Mouse (Mus musculus): ENCODE measurements around the gene Tmem51. TPM values are rescaled to one million over a fixed set of nuclear protein-coding genes. Genes with fewer than 3 reads are reported as not detected.

The Tmem51 gene
- total RNA-seq, 2 experiments from 2014 or later = 6.9 to 7.5 TPM

DNA sequence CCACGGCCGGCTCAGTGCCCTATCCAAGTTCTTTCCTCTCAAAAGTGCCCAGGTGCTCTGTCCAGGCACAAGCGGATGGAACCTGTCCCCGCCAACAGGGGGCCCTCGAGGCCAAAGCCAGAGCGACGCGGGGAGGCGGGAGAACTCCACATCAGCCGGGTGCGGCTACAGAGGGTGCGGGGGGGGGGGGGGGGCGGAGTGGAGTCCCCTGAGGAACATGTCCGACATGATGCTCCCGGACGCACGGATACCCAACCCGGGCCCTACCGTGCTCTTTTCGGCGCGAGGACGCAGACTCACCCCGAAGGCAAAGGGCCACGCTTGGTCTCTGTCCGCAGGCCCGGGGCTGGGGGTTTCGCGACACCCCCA is 358 bp downstream of the Tmem51 start:
- intact Hi-C loops (cut with DNase I) = loop anchor here (5.0 kb wide), 2 partner anchors 56 to 71 kb away; no protein-coding TSS in a partner anchor

DNA sequence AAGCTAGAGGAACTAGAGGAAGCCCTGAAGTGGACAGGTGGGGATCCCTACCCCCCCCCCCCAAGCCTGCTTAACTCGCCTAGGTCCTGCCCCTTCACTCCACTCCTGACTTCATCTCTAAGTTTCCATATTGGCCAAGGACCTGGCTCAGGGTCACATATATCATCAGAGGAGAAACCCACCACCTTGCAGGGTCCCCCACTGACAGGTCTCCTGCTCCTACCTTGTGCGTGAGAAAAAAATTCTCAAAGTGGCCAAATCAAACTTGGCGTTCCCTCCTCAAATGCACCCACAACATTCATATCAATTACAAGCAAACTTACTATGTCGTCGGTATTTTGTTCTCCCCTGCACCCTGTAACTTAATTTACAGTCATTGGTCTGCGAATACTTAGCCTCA is 911 bp downstream of the Tmem51 start:
- intact Hi-C loops (cut with DNase I) = loop anchor here (5.0 kb wide), 2 partner anchors 56 to 71 kb away; no protein-coding TSS in a partner anchor
- DNase-seq (ENCODE audit: low spot score in 2 of 2) = no peak

More for the DNA sequence above, 358 bp downstream of the Tmem51 start:
- peak in 1 of 2 experiments; percentile 40 for DNase-seq (ENCODE audit: low spot score in 2 of 2)

DNA sequence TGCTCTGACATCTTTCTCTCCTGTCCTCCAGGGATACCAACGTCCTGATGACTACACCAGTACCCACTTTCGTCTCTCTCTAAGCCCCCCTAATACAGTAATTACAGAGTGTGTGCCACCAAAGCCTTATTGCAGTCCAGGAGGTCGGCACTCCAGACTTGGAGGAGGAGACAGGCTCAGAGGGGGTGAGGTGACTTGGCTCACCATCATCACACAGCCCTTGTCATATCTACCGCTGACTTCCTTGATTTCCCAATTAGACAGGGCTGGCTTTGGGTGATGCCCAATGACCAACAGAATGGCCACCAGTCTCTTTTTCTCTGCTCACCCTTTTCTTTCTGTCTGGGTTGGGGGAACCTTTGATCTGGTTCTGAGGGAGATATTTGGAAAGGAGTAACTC is 1.4 kb downstream of the Tmem51 start:
- DNase-seq (ENCODE audit: low spot score in 2 of 2) = no peak
- intact Hi-C loops (cut with DNase I) = loop anchor here (5.0 kb wide), 2 partner anchors 55 to 70 kb away; no protein-coding TSS in a partner anchor

DNA sequence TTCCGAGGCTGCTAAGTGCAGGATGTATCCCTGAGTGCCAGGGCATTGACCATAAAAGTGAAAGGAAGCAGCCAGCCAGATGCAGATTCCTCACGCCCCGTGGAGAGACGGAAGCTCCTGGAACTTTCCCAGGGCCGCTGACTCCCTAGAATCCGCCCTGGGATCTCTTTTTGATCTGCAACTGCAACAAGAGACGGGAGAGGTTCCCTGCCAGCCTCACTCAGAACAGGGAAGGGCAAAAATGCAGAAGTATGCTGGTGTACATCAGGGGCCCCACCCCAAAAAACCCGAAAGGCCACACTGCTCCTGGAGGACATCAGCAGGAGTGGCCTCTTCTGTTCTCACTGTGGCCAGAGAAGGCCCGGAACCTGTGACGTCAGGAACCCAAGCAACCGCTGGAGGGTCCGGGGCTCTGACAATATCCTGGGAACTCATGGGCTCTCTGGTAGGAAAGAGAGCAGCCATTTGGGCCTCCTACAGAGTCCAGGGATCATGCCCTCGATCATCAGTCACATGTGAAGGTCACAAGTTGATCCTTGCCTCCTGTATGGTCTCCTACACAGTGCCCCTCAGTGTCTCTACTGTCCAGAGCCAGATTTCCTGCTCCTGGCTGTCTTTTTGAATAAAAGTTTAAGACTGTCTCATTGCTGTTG is 2.3 kb downstream of the Tmem51 start:
- intact Hi-C loops (cut with DNase I) = loop anchor here (5.0 kb wide), 2 partner anchors 54 to 69 kb away; no protein-coding TSS in a partner anchor
- DNase-seq (ENCODE audit: low spot score in 2 of 2) = no peak

DNA sequence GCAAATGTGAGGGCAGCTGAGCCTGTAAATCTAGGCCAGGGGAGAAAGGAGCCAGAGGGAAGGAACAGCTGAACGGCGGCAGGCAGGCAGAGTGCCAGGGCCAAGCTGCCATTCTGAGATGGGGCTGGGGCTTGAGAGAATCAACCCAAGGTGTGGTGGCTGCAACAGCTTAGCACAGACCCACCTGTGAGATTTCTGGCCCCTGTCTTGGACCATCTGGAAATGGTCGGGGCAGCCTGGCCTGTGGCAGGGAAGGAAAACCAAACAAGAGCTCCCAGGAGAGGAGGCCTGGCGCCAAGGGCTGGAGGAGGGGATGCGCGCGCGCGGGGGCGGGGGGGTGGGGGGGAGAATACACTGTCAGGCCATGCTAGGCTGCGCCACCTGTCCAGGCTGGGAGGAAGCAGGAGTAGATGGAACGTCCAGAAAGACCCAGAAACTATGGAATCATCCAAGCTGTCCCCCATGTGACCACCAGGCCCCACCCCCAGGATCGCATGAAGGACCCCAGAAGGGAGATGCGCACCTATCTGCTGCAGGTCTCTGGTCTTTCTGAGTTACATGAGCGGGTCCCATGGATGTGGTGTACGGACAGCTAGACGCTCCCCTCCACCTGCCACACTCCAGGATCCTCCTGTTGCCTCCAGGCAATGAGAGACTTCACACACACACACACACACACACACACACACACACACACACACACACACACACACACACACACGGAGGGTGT is 3.0 kb downstream of the Tmem51 start:
- peak; percentile 55 to 66 for DNase-seq (ENCODE audit: low spot score in 2 of 2)
- intact Hi-C loops (cut with DNase I) = loop anchor here (5.0 kb wide), 2 partner anchors 54 to 69 kb away; no protein-coding TSS in a partner anchor

DNA sequence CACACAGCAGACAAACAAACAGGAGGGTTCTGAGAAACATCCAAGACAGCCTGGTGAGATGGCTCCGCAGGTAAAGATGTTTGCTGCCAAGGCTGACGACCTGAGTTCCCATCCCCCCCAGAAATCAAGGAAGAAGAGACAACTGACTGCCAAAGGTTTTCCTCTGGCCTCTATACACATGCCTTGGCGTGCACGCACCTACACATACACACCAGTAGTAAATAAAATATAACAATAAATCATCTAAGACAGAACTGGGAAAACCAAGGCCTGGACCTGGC is 3.7 kb downstream of the Tmem51 start:
- intact Hi-C loops (cut with DNase I) = loop anchor here (5.0 kb wide), 2 partner anchors 53 to 68 kb away; no protein-coding TSS in a partner anchor
- no peak for DNase-seq (ENCODE audit: low spot score in 2 of 2)

DNA sequence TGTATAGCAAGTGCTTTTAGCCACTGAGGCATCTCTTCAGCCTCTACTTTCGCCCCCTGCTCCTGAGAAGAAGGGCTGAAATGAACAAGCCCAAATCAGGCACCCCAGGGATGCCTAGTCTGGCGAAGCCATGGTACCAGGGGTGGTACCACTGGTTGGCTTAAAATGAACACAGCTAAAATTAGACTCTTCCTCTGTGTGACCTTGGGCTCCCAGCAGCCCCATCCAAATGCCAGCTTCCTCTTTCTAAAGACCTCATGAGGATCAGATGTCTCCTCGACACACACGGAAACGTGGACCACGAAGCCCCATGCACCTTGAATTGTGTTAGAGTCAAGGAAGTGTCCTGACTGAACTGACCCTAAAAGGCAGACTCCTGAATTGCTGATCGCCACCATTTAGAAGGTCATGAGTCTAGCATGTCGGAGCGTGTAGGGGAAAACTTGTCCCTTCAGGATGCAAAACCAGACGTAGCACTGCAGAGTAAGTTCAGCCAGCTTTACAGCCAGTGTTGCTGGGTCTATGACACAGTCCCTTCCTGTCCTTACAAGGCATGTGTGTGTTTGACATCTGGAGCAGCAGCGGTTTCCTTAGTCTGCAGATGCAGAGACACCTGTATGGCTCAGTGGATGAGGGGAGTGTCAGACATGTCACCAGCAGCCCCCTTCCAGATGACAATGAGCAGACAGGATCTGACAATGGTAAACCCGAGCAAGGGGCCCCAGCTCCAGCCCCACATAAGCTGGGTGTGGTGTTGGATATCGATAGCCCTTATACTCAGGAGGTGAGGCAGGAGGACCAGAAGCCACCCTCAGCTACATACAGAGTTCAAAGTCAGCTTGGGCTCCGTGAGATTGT is 4.2 kb downstream of the Tmem51 start:
- no peak for DNase-seq (ENCODE audit: low spot score in 2 of 2)
- intact Hi-C loops (cut with DNase I) = loop anchor here (5.0 kb wide), 2 partner anchors 53 to 68 kb away; no protein-coding TSS in a partner anchor

DNA sequence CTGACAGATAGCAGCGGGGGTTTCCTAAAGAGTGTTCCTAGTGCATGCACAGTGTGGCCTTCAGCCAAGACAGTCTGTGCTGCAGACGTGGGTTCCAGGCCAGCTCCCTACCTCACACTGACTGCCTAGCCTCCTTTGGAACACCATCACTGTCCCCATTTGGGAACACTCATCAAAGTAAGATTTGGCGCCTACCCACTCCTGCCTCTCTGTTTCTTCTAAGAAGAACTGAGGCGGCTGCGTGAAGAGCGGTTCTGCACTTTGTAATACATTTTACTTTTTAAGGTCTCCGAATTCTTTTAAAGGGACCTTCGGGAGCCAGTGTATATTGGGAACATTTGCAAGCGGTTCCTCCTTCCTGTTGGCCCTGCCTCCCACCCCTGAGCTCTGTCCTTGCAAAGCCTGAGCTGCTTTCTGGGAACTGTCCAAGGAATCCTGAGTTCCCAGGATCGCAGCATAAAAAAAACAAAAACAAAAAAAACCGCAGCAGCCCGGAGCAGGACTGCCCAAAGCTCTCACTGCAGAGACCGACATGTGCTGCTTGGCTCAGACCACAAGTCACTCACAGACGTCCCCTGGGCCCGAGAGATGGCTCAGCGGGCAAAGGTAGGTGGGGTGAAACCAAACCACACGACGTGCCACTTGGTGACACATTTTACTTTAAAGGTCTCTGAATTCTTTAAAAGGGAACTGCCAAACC is 6.4 kb downstream of the Tmem51 start:
- intact Hi-C loops (cut with DNase I) = no loop called here
- DNase-seq (ENCODE audit: low spot score in 2 of 2) = peak; percentile 45 to 69

DNA sequence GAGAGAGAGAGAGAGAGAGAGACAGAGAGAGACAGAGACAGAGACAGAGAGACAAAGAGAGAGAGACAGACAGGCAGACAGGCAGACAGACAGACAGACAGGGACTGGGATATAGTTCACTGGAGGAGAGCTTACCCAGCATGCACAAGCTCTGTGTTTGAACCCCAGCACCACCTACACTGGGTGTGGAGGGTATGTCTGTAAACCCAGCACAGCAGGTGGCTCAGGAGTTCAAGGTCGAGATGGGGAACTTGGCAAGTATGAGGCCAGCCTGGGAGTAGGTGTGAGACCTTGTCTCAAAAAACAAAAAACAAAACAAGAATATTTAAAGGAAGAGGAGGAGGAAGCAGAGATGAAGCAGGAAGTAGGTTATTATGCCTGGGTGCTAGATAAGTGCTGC is 7.2 kb downstream of the Tmem51 start:
- intact Hi-C loops (cut with DNase I) = no loop called here
- no peak for DNase-seq (ENCODE audit: low spot score in 2 of 2)

DNA sequence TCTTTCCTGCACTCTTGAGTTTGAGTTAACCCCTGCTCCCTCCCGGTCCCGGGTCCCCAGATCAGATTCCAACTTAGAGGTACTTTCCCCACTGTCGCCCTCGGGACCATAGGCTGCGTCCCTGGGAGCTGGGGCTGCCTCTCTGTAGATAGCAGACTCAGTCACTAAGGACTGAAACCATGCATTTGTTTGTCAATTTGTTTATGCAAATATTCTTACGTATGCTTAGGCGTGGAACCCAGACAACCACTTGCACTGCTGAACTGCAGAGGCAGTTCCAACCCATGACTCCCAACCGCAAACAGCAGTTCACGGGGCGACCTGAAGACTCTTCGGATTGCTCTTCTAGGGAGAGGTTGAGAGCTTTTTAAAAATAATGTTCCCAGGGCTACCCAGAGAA is 8.2 kb downstream of the Tmem51 start:
- intact Hi-C loops (cut with DNase I) = no loop called here
- no peak for DNase-seq (ENCODE audit: low spot score in 2 of 2)

DNA sequence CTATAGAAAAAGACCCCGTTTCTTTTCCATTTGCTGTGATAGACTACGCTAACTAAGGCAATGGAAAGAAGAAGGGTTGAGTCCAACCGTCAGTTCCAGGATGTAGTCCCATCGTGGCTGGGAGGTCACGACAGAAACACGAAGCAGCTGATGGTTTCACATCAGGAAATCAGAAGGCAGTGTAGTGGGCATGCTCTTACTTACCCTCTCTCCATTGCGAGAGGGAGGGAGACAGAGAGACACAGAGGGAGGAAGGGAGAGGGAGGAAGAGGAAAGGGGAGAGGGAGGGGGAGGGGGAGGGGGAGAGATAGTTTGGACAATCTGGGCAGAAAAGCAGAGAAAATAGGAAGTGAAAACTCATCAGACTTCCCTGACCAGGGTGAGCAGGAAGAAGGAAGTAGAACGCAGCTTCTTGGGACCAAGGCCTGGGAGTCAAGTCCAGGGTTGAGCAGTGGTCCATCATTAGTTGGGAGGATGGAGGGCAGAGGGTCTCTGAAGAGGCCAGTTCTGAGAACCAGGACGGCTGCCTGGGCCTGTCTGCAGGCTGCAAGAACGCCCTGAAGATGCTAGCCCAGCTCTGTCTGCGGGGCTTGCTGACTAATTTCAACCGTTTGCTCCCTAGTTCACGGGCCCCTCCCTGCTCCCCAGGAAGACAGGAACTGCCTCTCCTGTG is 9.9 kb downstream of the Tmem51 start:
- intact Hi-C loops (cut with DNase I) = no loop called here
- DNase-seq (ENCODE audit: low spot score in 2 of 2) = no peak

DNA sequence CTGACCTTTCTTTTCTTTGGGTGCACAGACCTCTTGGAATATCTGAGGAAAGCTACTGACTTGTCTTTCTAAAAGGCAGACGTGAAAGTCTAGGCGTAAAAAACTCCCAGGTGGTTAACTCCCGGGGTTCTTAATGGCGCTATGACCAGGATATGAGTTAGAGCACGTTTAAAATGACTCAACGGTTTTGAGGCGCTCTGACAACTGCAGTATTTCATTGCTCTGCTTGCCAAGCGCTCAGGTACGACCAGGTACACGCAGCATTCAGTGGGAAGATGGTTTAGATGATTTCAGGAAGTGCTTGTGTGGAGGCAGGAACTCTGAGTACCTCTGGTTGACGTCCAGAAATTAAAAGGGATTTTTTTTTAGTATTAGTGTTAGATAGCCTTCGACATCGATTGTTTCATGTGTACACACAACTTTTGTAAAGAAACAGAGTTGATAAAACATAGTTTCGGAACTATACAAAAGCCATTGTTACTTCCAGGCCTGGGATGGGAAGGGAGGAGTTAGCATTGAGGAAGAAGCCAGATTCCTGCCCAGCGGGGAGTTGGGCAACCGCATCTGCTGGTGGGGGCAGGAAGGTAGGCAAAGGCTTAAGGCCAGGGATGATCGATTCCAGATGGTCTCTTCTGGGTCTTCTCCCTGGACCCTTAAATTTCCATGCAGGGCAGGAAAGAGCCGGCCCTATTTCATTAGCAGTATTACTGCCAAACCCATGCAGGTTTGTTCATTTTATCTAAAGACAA is 12.7 kb downstream of the Tmem51 start:
- no peak for DNase-seq (ENCODE audit: low spot score in 2 of 2)
- intact Hi-C loops (cut with DNase I) = no loop called here

DNA sequence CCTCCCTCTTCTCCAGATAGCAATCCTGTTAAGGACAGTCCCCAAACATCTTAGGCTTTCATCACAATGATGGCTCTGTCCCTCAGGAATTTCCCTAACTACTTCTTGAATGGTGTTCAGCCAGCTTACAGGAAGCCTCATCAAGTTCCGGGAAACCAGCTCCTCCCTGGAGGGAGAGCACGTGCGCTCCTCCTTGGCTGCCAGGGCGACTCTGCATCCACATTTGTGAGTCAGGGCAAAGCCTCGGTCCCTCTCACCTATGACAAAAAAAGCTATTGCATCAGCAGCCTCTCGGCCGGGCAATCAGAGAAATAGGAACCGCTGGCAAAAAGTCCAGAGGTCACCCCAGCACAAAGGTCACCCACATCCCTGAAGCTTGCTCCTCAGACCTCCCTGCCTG is 13.3 kb downstream of the Tmem51 start:
- no peak for DNase-seq (ENCODE audit: low spot score in 2 of 2)
- intact Hi-C loops (cut with DNase I) = no loop called here

DNA sequence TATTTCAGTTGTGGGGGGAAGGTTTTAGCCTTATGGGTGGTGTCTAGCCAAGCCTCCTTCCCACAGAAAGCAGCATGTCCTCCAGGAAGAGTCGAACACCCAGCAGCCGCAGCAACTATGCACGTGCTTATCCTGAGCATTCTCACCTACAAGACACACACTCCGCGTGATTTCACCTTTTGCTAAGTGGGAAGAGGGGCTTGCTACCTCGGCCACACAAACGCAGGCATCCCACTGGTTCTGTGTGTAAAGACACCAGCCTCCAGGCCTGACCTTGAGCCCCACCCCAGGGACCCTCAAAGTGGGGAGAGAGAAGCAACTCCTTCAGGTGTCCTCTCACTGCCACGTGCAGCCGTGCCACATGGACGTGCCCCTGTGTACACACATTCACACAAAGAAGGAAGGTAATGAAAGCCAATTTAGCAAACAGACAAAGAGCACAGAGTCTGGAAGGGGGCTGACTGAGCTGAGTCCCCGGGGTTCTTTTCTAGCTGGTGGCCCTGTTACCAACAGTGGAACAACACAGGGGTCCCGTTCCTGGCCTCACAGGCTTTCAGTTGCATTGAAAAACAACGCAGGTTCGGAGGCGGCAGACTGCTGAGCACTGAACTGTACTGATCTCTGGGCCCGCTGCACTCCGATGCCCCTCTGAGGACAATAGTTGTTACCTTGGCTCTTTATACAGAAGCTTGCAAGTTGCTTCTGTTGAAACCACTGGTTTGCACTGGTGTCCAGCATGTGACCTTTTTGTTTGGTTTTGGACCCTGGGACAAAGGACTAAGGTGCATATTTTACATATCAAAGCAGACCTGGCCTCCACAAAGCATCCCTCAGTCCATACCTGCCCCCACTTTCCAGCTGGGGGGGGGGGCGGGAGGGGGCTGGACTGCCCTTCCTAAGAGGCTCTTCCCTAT is 14.9 kb downstream of the Tmem51 start:
- intact Hi-C loops (cut with DNase I) = no loop called here

DNA sequence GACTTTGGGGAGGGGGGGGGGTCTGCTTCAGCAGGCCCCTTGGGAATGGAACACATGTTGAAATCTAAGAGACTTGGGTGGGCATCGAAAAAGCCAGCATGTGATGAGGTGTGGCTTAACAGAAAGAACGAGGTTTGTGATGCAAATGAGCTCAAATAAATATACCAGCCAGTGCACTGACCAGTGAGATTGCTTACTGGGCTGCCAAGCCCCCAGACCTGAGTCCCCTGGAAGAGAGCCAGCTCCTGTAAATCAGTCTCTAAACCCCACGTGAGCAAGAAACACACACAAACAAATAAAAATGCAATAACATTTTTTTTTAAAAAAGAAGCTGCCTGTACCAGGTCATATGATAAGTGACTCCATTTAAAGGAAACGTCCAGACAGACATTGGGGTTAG is 17.5 kb downstream of the Tmem51 start:
- intact Hi-C loops (cut with DNase I) = no loop called here

More for the DNA sequence above, 14.9 kb downstream of the Tmem51 start:
- no peak for DNase-seq (ENCODE audit: low spot score in 2 of 2)

DNA sequence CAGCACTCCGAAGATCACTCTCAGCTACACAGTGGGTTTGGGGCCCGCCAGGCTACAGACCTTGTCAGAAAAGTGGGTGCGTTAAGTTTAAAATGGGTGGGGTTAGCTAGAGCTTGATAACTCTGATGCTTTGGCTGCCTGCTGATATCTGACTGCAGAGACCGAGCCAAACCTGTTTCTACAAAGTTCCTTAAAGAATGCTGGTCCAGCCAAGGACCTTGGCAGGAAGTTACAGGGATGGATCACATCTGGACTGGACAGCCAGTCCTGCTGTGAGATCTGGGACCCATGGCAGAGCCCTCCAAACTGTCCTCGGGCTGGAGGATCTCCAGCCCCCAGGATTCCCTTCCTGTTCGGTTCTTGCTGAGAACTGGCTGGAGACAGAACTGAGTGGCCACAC is 18.3 kb downstream of the Tmem51 start:
- intact Hi-C loops (cut with DNase I) = no loop called here
- DNase-seq (ENCODE audit: low spot score in 2 of 2) = no peak

More for the DNA sequence above, 17.5 kb downstream of the Tmem51 start:
- DNase-seq (ENCODE audit: low spot score in 2 of 2) = no peak

DNA sequence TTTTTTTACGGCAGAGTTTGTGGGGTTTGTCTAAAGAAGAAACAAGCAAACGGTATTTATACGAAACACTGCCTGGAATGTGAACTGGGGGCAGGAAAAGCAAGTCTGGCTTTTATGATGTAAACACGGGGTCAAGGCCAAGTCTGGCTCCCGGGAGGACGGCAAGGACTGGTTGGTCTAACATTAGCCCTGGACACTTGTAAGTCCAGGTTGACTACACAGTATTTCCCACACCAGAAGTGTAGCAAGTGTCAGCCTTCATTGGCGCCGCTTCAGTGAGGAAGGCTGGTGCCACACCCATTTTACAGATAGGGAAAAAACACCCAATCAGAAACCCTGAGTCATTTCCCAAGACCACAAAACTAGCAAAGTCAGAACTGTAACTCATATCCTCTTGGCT is 18.8 kb downstream of the Tmem51 start:
- intact Hi-C loops (cut with DNase I) = no loop called here

More for the DNA sequence above, 18.8 kb downstream of the Tmem51 start:
- DNase-seq (ENCODE audit: low spot score in 2 of 2) = no peak
